Mouse (Mus musculus): ENCODE results near the gene Pfas.

DNA sequence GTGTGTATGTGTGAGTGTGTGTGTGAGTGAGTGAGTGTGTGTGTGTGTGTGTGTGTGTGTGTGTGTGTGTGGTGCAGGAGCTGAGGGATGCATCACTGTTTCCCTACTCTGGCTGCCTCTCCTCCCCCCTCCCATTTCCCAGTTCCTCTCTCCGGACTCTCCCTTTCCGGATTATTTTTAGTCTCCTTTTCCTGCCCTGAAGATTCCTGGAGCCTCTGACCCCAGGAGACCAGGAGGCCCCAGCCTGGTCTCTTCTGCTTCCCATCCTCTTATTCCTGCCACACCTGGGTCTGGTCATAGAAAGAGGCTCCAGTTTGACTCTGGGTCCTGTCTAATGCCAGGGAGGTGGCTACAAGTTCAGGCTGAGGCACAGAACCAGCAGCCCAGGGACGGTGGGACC is 52.2 kb downstream of the Pfas start:
- TF ChIP-seq CHD2 (IDR thresholded peaks at IDR 0.05; ENCODE audit: low read depth, low read length) = no peak
- no peak for TF ChIP-seq MAFK (IDR thresholded peaks at IDR 0.05; ENCODE audit: insufficient read depth, low read depth, low read length)
- TF ChIP-seq ZC3H11A (IDR thresholded peaks at IDR 0.05; ENCODE audit: borderline replicate concordance, low read depth, low read length) = no peak
- no peak for TF ChIP-seq HCFC1 (IDR thresholded peaks at IDR 0.05; ENCODE audit: borderline replicate concordance, insufficient read depth, low read length)
- no peak for TF ChIP-seq ZNF384 (IDR thresholded peaks at IDR 0.05; ENCODE audit: low read depth, low read length)

Data from ES-E14 (cell line).